Mouse (Mus musculus): ENCODE data around the gene Trpc4ap.

Trpc4ap gene

DNA sequence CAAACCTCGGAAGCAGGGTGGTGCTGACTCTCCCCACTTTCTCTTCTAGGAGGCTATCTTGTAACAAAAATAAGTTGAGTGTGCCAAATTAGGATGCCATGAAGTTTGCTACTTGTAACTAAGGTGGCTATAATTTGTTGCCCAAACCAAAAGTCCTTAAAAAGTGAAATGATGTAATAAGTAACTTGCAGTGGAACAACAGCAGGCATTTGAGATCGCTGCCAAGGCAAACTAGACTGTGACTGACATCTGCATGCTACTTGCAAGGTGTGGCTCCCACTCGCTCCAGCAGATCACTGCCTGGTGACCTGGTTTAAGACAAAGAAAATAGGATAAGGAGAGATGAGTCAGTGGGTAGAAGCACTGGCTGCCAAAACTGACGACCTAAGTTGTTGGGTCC lies 952 bp upstream of the Trpc4ap start:
- no peak for DNase-seq (ENCODE audit: low spot score)

GRCm38 (mm10) chr2:155691336-155691722 lies 855 bp downstream of the Trpc4ap start:
- no peak for DNase-seq (ENCODE audit: low spot score)

GRCm38 (mm10) chr2:155689211-155689610 lies 3.0 kb downstream of the Trpc4ap start:
- DNase-seq (ENCODE audit: low spot score): no peak

DNA sequence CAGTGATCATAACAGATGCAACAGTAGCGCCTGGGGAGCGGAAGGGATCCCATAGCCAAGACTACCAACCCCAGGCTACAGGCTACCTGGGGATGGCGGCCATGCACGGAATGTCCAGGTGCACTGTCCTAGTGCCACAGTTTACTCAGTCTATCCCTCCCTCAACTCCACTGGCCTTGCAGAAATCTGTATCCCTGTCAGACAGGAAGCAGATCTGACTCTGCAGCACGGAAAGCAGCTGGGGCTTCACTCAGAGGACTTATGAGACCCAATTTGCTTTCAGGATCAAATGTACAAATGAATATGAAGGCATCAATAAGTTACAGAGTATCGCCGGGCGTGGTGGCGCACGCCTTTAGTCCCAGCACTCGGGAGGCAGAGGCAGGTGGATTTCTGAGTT lies 4.4 kb downstream of the Trpc4ap start:
- DNase-seq (ENCODE audit: low spot score): no peak

GRCm38 (mm10) chr2:155686572-155686971 lies 5.6 kb downstream of the Trpc4ap start:
- no peak for DNase-seq (ENCODE audit: low spot score)

DNA sequence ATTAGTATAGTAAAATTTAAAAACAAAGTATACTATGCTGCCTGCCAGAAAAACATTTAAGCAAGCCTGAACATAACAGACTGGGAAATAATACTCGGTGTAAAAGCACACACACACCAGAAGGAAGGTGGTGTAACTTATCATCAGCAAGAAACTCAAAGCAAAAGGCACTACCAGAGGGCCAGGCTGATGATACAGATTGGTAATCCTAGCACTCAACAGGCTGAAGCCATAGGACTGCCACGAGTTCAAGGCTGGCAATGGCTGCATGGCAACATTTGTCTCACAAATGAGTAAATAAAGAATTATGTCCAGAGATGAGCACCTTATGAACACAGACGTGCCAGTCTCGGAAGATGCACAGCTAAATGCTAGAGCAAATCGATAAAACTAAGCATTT lies 8.4 kb downstream of the Trpc4ap start:
- DNase-seq (ENCODE audit: low spot score): no peak

DNA sequence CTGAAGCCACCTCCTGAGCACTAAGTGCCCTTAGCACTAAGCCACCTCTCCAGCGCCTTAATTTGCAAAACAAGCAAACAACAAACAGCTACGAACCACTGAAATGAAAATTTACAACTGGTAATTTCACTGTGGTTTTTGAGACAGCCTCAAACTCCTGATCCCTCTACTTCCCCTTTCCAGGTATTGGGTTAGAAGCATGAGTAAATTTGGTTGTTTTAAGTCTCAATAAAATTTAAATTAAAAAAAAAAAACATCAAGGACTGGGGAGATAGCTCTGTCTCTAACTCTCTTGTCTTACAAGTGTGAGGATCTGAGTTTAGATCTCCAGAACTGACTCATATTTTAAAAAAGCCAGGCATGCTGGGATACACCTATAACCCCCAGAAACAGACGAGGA lies 9.0 kb downstream of the Trpc4ap start:
- DNase-seq (ENCODE audit: low spot score): no peak

DNA sequence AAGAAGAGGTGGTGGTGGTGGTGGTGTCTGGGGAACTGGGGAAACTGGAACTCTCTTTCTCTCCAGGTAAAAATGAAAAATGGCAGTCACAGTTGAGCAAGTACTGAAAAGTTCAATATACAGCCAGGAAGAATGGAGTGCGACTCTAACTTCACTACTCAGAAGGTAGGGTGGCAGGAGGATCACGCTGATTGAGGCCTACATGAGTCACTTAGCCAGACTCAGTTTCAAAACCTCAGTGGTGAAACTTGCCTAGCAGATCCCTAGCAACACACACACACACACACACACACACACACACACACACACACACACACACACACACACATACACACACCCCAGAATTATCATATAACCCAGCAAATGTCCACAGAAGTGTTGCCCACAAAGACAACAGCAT lies 10.3 kb downstream of the Trpc4ap start:
- no peak for DNase-seq (ENCODE audit: low spot score)

DNA sequence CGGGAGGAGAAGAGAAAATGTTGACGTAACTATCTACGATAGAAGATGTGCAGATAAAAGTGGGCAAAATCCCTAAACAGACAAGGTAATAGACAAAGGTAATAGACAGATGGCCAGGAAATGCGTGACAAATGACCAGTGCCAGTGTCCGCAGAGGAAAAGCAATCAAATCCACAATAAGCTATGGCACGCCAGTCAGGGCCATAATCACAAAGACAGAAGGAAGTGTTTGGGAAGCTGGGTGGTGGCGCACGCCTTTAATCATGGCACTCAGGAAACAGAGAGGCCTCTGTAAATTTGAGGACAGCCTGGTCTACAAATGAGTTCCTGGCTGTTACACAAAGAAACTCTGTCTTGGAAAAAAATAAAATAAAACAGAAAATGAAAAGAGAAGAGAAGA lies 11.0 kb downstream of the Trpc4ap start:
- no peak for DNase-seq (ENCODE audit: low spot score)

DNA sequence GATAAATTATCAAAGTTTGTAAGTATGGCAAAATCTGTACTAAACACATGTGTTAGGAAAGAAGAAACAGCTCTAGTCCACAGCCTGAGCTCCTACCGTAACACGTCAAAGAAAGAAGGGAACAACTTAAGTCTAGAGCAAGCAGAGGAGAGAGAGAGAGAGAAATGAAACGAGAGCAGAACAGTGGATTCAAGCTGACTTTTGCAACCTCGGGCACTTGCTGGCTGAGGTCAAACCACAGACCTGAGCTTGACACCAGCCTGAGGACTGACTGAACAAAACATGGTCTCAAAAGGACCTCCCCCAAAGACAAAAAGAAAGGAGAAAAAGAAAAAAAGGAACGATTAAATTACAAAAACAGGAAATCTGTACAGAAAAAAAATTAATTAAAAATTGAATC lies 11.6 kb downstream of the Trpc4ap start:
- no peak for DNase-seq (ENCODE audit: low spot score)

GRCm38 (mm10) chr2:155679586-155680110 lies 12.5 kb downstream of the Trpc4ap start:
- DNase-seq (ENCODE audit: low spot score): no peak

- no peak for DNase-seq (ENCODE audit: low spot score)
Measured at GRCm38 (mm10) chr2:155675118-155675517, 17.1 kb downstream of the Trpc4ap start.

DNA sequence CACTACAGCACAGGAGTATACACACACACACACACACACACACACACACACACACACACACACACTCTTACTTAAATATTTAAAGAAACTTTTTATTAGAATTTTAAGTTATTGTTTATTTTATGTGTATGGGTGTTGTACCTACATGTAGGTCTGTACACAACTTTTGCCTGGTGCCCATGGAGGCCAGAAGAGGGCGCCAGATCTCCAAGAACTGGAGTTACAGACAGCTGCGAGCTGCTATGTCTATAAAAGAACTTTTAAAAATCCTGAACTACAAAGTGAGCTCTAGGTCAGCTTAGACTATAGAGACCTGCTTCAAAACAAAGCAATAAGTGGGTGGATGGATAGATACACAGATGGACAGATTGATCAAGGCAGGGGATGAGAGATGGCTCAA lies 18.6 kb downstream of the Trpc4ap start:
- no peak for DNase-seq (ENCODE audit: low spot score)

DNA sequence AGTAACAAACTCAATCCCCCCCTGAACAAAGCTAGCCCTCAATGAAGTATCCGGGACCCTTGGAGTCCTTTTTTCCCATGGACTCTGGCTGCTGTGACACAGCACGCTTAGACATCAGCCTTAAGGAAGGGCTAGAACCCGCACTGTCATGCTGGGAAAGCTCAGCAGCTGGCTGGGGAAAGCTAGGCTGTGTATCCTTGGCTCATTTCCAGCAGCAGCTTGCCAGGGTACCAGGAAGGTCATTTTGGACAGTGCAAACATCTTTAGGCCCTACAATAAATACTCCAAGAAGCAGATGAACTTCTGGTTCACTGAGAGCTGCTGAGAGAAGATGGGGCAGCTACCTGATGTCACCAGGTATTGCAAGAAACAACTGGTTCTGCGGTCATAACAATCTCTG lies 20.9 kb downstream of the Trpc4ap start:
- DNase-seq (ENCODE audit: low spot score): no peak

DNA sequence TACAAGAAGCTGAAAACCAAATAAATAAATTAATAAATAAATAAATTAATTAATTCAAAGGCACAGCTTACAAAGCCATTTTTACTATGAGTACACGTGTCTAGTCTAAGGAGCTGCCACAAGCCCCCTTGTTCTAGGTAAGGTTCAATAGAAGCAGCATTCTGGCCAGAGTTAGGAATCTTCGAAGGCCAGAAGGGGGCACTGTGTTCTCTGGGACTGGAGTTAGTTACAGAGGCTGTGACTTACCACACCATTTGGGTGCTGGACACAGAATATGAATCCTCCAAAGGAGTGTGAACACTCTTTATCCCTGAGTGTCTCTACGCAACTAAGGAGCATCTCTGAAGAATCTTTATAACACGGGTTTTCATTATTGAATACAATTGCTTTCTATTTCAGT lies 23.7 kb downstream of the Trpc4ap start:
- no peak for DNase-seq (ENCODE audit: low spot score)

DNA sequence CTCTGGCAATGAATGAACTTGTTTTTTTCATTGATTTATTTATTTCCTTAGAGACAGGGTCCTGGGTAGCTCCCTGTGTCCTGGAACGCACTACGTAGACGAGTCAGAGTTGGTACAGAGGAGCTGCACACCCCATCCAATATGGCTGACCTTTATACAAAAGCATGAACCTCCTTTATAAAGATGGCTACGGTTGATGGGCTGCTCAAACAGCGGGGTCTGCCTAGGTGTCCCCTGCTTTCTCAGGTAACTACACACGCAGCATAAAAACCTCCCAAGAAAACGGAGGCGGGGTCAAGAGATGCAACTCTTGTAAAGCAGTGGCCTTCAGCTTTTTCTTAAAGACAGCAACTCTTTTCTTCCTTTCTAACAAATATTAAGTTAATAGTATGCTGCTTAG lies 24.3 kb downstream of the Trpc4ap start:
- DNase-seq (ENCODE audit: low spot score): no peak

- peak; percentile 52 for DNase-seq (ENCODE audit: low spot score)
Measured at GRCm38 (mm10) chr2:155663910-155664460, 28.2 kb downstream of the Trpc4ap start.

GRCm38 (mm10) chr2:155663097-155663496 lies 29.1 kb downstream of the Trpc4ap start:
- DNase-seq (ENCODE audit: low spot score): peak; percentile 38

DNA sequence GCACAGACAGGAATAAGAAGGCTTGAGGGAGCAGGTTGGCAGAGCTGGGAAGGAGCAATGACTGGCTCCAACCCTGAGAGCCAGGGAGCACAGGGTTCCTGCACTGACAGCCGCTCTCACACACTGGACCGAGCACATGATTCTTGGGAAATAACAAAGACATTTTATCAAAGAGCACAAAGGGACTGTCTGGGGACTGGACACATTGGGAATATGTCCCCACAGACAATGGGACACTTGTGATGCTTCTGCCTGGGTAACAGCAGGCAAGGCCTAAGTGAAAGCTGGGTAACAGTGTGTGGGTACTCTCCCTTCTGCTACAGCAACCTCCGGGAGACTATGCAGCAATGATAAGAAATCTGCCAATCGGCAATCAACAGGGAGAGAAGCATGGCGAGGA lies 29.8 kb downstream of the Trpc4ap start:
- DNase-seq (ENCODE audit: low spot score): no peak

DNA sequence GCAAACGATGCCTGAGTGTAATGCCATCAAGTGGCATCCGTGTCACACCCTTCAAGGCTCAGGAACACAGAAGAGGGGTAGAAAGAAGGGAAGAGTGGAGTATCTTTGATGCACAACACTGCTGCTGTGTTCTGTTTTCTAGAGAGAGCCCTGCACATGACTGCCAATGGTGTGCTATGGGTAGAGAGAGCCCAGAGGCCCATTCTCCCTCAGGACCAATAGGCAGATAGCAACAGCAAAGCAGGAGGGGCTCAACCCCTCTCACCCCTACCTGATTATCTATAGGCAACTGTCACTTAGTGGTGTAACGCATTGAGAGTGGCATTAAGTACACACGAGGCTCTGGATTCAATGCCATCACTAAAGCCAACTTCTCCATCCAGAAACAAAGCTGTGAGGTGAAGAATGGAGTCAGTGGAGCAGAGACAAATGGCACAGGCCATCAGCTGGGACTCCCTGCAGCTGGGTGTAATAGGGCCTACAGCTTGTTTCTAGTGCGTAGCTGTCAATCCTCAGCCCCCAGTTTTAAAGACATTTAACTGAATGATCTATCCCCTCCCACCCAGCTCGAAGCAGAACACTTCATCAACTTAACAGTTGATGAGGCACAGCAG lies 36.3 kb downstream of the Trpc4ap start:
- DNase-seq (ENCODE audit: low spot score): no peak

DNA sequence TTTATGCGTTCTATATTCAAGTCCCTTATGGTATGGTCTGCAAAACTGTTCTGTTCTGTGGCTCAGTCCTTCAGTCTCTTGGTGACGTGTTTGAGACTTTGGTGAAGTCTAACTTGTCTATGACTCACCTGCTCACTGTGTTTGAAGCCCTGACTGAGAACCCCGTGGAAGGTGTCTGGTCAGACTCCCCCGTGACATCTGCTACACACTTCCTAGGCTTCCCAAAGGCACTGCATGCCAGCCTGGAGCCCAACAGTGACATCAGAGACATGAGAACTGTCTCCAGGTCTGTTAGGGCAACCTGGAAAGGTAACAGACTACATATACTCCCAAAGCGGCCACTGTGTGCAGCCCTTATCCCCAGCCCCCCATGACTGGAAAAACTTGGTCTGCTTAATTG lies 39.6 kb downstream of the Trpc4ap start:
- DNase-seq (ENCODE audit: low spot score): no peak

DNA sequence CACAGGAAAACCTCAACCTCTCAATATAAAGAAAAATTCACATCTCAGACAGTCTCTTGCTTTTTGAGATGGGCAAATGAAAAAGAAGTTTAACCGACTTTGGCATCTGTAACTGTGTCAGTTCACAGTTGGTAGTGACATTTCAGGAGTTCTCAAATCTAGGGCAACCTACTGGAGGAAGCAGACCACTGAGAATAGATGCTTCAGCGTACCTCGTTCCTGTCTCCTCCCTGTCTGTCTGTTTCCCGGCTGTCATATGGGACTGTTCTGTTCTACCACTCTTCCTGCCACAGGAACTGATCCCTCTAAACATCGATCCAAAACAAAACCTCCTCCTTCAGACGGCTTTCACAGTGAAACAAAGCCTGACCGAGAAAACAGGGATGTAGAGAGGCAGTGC lies 46.4 kb downstream of the Trpc4ap start:
- DNase-seq (ENCODE audit: low spot score): no peak

GRCm38 (mm10) chr2:155641540-155642472 lies 50.4 kb downstream of the Trpc4ap start:
- peak; percentile 41 for DNase-seq (ENCODE audit: low spot score)

All from yolk sac, embryonic 10.5 days (tissue).